Mouse (Mus musculus): ENCODE data around the gene Pcsk2. TPM values are rescaled to one million over a fixed set of nuclear protein-coding genes. Genes with fewer than 3 reads are reported as not detected.
A peak's percentile ranks its signal among the peaks of the same experiment; 100 is the strongest.

The Pcsk2 gene
- polyA plus RNA-seq, 1 experiment from 2014 or later: 0.07 TPM

GRCm38 (mm10) chr2:143711886-143712285, 165.9 kb downstream of the Pcsk2 start:
- TF ChIP-seq CTCF (IDR thresholded peaks at IDR 0.05): no peak
- TF ChIP-seq EP300 (IDR thresholded peaks at IDR 0.05): no peak
- WGBS: 66% methylated on average over 4 of the region's 4 CpGs
- no peak overlapping the region for H3K4me3 ChIP-seq (ENCODE audit: low read depth, low read length)
- no peak overlapping the region for H3K4me2 ChIP-seq (replicated peaks; ENCODE audit: low read depth, low read length)
- H3K9ac ChIP-seq (replicated peaks; ENCODE audit: low read depth): no peak overlapping the region
- H3K4me1 ChIP-seq (ENCODE audit: insufficient read depth, low read depth, low read length): no peaks in the 10 kb centered on the region
- no peaks in the 10 kb centered on the region for H3K9me3 ChIP-seq (ENCODE audit: low read length)
- ATAC-seq (no peak), DNase-seq (ENCODE audit: low spot score) (no peak)
- H3K27ac ChIP-seq (ENCODE audit: low read length): no peak overlapping the region
- no peaks in the 10 kb centered on the region for H3K27me3 ChIP-seq (replicated peaks; ENCODE audit: insufficient read depth, low read length)
- no peaks in the 10 kb centered on the region for H3K36me3 ChIP-seq (ENCODE audit: insufficient read depth, low read length)

DNA sequence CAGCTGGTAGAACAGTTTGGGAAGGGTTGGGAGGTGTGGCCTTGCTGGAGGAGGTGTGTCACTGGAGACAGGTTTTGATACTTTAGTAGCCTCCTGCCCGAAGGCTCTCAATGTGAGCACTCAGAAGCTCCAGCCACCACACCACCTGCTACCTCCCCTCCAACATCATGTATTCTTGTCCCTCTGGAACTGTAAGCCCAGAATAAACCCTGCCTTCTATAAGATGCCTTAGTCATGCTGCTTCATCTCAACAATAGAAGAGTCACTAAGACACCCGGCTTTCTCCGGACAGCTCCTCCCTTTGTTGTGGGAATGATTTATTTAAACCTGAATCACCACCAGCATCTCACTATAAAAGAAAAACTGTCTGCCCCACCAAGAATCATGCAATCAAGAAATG, 166.9 kb downstream of the Pcsk2 start:
- no peak overlapping the region for H3K4me2 ChIP-seq (replicated peaks; ENCODE audit: low read depth, low read length)
- no peaks in the 10 kb centered on the region for H3K9me3 ChIP-seq (ENCODE audit: low read length)
- 79% methylated on average over 3 of the region's 3 CpGs for WGBS
- no peaks in the 10 kb centered on the region for H3K4me1 ChIP-seq (ENCODE audit: insufficient read depth, low read depth, low read length)
- no peak for DNase-seq (ENCODE audit: low spot score)
- H3K27ac ChIP-seq (ENCODE audit: low read length): no peak overlapping the region
- no peaks in the 10 kb centered on the region for H3K27me3 ChIP-seq (replicated peaks; ENCODE audit: insufficient read depth, low read length)
- no peaks in the 10 kb centered on the region for H3K36me3 ChIP-seq (ENCODE audit: insufficient read depth, low read length)
- H3K9ac ChIP-seq (replicated peaks; ENCODE audit: low read depth): no peak overlapping the region
- H3K4me3 ChIP-seq (ENCODE audit: low read depth, low read length): no peak overlapping the region
- no peak for ATAC-seq
- TF ChIP-seq CTCF (IDR thresholded peaks at IDR 0.05): no peak
- TF ChIP-seq EP300 (IDR thresholded peaks at IDR 0.05): no peak

- H3K4me2 ChIP-seq (replicated peaks; ENCODE audit: low read depth, low read length): no peak overlapping the region
- H3K9me3 ChIP-seq (ENCODE audit: low read length): no peaks in the 10 kb centered on the region
- TF ChIP-seq CTCF (IDR thresholded peaks at IDR 0.05) (no peak), EP300 (IDR thresholded peaks at IDR 0.05) (no peak)
- H3K36me3 ChIP-seq (ENCODE audit: insufficient read depth, low read length): no peaks in the 10 kb centered on the region
- WGBS: 79% methylated on average over 4 of the region's 4 CpGs
- H3K27me3 ChIP-seq (replicated peaks; ENCODE audit: insufficient read depth, low read length): no peaks in the 10 kb centered on the region
- no peak overlapping the region for H3K4me3 ChIP-seq (ENCODE audit: low read depth, low read length)
- H3K4me1 ChIP-seq (ENCODE audit: insufficient read depth, low read depth, low read length): no peaks in the 10 kb centered on the region
- no peak overlapping the region for H3K27ac ChIP-seq (ENCODE audit: low read length)
- DNase-seq (ENCODE audit: low spot score) (no peak), ATAC-seq (no peak)
- H3K9ac ChIP-seq (replicated peaks; ENCODE audit: low read depth): no peak overlapping the region
Measured at GRCm38 (mm10) chr2:143713902-143714301, 167.9 kb downstream of the Pcsk2 start.

- WGBS: 56% methylated on average over 4 of the region's 4 CpGs
- DNase-seq (ENCODE audit: low spot score): no peak
- Histone ChIP-seq H3K4me2 (replicated peaks; ENCODE audit: low read depth, low read length) (no peak overlapping the region), H3K36me3 (ENCODE audit: insufficient read depth, low read length) (no peaks in the 10 kb centered on the region), H3K27me3 (replicated peaks; ENCODE audit: insufficient read depth, low read length) (no peaks in the 10 kb centered on the region), H3K4me1 (ENCODE audit: insufficient read depth, low read depth, low read length) (no peaks in the 10 kb centered on the region), H3K9me3 (ENCODE audit: low read length) (no peaks in the 10 kb centered on the region), H3K9ac (replicated peaks; ENCODE audit: low read depth) (no peak overlapping the region), H3K4me3 (ENCODE audit: low read depth, low read length) (no peak overlapping the region), H3K27ac (ENCODE audit: low read length) (no peak overlapping the region)
- TF ChIP-seq EP300 (IDR thresholded peaks at IDR 0.05): no peak
- TF ChIP-seq CTCF (IDR thresholded peaks at IDR 0.05): no peak
- no peak for ATAC-seq
Measured at GRCm38 (mm10) chr2:143715110-143715509, 169.2 kb downstream of the Pcsk2 start.

DNA sequence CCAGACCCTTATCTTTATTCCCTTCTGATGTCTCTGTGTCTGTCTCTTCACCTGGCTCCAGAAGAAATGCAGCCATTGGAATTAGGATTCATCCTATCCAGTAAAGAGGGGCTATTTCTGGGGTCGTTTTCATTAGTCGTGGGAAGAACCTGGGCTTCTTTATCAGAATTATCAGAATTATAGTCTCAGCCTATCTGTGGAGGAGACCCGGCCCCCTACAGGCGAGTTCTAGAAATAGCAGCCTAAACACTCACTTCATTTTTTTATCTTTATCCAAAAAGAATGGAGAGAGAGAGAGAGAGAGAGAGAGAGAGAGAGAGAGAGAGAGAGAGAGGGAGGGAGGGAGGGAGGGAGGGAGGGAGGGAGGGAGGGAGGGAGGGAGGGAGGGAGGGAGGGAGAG, 177.3 kb downstream of the Pcsk2 start:
- no peak for TF ChIP-seq EP300 (IDR thresholded peaks at IDR 0.05)
- peak; percentile 34; the same call in 1 of the 2 replicates for TF ChIP-seq CTCF (IDR thresholded peaks at IDR 0.05)
- H3K4me3 ChIP-seq (ENCODE audit: low read depth, low read length): no peak overlapping the region
- H3K9ac ChIP-seq (replicated peaks; ENCODE audit: low read depth): no peak overlapping the region
- no peaks in the 10 kb centered on the region for H3K27me3 ChIP-seq (replicated peaks; ENCODE audit: insufficient read depth, low read length)
- WGBS: 22% methylated on average over 4 of the region's 4 CpGs
- no peak overlapping the region for H3K27ac ChIP-seq (ENCODE audit: low read length)
- H3K4me1 ChIP-seq (ENCODE audit: insufficient read depth, low read depth, low read length): no peaks in the 10 kb centered on the region
- DNase-seq (ENCODE audit: low spot score) (no peak), ATAC-seq (no peak)
- no peak overlapping the region for H3K4me2 ChIP-seq (replicated peaks; ENCODE audit: low read depth, low read length)
- no peaks in the 10 kb centered on the region for H3K36me3 ChIP-seq (ENCODE audit: insufficient read depth, low read length)
- no peaks in the 10 kb centered on the region for H3K9me3 ChIP-seq (ENCODE audit: low read length)

DNA sequence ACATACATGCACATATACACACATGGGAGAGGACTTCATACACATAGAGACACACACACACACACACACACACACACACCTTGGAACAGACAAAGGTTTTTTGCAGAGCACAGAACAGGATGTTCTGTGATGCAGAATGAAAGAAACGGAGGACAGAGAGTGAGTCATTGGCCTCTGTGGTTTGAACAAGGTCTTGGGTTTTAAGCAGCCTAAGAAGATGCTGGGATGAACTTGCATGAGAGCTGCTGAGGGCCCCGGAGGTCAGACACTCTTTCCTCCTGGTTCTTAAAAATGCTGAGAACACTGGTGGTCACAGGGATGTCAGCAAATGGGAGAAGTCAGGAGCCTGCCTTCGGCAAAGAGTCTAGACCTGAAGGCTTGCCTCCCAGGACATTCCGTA, 178.1 kb downstream of the Pcsk2 start:
- DNase-seq (ENCODE audit: low spot score) (no peak), ATAC-seq (no peak)
- H3K4me1 ChIP-seq (ENCODE audit: insufficient read depth, low read depth, low read length): no peaks in the 10 kb centered on the region
- no peak overlapping the region for H3K27ac ChIP-seq (ENCODE audit: low read length)
- 81% methylated on average over 4 of the region's 4 CpGs for WGBS
- H3K9me3 ChIP-seq (ENCODE audit: low read length): no peaks in the 10 kb centered on the region
- TF ChIP-seq EP300 (IDR thresholded peaks at IDR 0.05) (no peak), CTCF (IDR thresholded peaks at IDR 0.05) (no peak)
- no peak overlapping the region for H3K4me3 ChIP-seq (ENCODE audit: low read depth, low read length)
- no peaks in the 10 kb centered on the region for H3K36me3 ChIP-seq (ENCODE audit: insufficient read depth, low read length)
- H3K4me2 ChIP-seq (replicated peaks; ENCODE audit: low read depth, low read length): no peak overlapping the region
- H3K27me3 ChIP-seq (replicated peaks; ENCODE audit: insufficient read depth, low read length): no peaks in the 10 kb centered on the region
- H3K9ac ChIP-seq (replicated peaks; ENCODE audit: low read depth): no peak overlapping the region

GRCm38 (mm10) chr2:143724720-143725119, 178.8 kb downstream of the Pcsk2 start:
- Histone ChIP-seq H3K4me2 (replicated peaks; ENCODE audit: low read depth, low read length) (no peak overlapping the region), H3K27me3 (replicated peaks; ENCODE audit: insufficient read depth, low read length) (no peaks in the 10 kb centered on the region), H3K4me3 (ENCODE audit: low read depth, low read length) (no peak overlapping the region), H3K27ac (ENCODE audit: low read length) (no peak overlapping the region), H3K4me1 (ENCODE audit: insufficient read depth, low read depth, low read length) (no peaks in the 10 kb centered on the region), H3K9ac (replicated peaks; ENCODE audit: low read depth) (no peak overlapping the region), H3K9me3 (ENCODE audit: low read length) (no peaks in the 10 kb centered on the region), H3K36me3 (ENCODE audit: insufficient read depth, low read length) (no peaks in the 10 kb centered on the region)
- no peak for TF ChIP-seq CTCF (IDR thresholded peaks at IDR 0.05)
- TF ChIP-seq EP300 (IDR thresholded peaks at IDR 0.05): no peak
- WGBS: 66% methylated on average over 8 of the region's 8 CpGs
- no peak for DNase-seq (ENCODE audit: low spot score)
- no peak for ATAC-seq

Measured in lung, postnatal 0 days (tissue).